Mouse (Mus musculus) limb, embryonic 11.5 days (tissue): ENCODE results near the gene Tmem33. TPM values are rescaled to one million over a fixed set of nuclear protein-coding genes. Genes with fewer than 3 reads are reported as not detected.

ENCODE experiments used
- ATAC-seq: fragments of 200-750 bp; cut with Nextera tagmentation; 2 replicates; pipeline ENCODE4 v1.8.0; 2017; ENCODE audit warnings: low read depth; ENCODE audit not compliant: insufficient number of reproducible peaks, low FRiP score, low TSS enrichment
- DNase-seq: peaks from one replicate; pipeline ENCODE4 v3.0.0-alpha.2; 2015; ENCODE audit warnings: low spot score
- H3K27ac ChIP-seq: fragments of 300-500 bp; sonication (generic); replicated peaks from 2 replicates; pipeline ENCODE4 v1.5.1; 2014; ENCODE audit warnings: low read depth, mild to moderate bottlenecking, low read length
- H3K27me3 ChIP-seq: fragments of 300-500 bp; sonication (generic); 2 replicates; pipeline ENCODE4 v1.6.1; 2014; ENCODE audit warnings: mild to moderate bottlenecking, low read length, mixed read lengths; ENCODE audit not compliant: control insufficient read depth, insufficient read depth
- H3K36me3 ChIP-seq: fragments of 300-500 bp; sonication (generic); 2 replicates; pipeline ENCODE4 v1.6.1; 2014; ENCODE audit warnings: mild to moderate bottlenecking, low read length, moderate library complexity, mixed read lengths; ENCODE audit not compliant: control insufficient read depth, insufficient read depth
- H3K4me1 ChIP-seq: fragments of 300-500 bp; sonication (generic); 2 replicates; pipeline ENCODE4 v1.6.1; 2014; ENCODE audit warnings: low read length, mixed read lengths; ENCODE audit not compliant: control insufficient read depth, insufficient read depth
- H3K4me2 ChIP-seq: fragments of 300-500 bp; sonication (generic); 2 replicates; pipeline ENCODE4 v1.6.1; 2014; ENCODE audit warnings: low read depth, mild to moderate bottlenecking, moderate library complexity; ENCODE audit not compliant: severe bottlenecking
- H3K4me3 ChIP-seq: fragments of 300-500 bp; sonication (generic); 2 replicates; pipeline ENCODE4 v1.5.1; 2014; ENCODE audit warnings: low read depth, low read length
- H3K9ac ChIP-seq: fragments of 300-500 bp; sonication (generic); 2 replicates; pipeline ENCODE4 v1.6.1; 2014; ENCODE audit warnings: mild to moderate bottlenecking, low read length
- H3K9me3 ChIP-seq: fragments of 300-500 bp; sonication (generic); 2 replicates; pipeline ENCODE4 v1.6.1; 2016; ENCODE audit warnings: low read length; ENCODE audit not compliant: control insufficient read depth
- WGBS: fragments of 180-500 bp; shearing (Covaris S2); extraction: QIAGEN DNeasy Blood & Tissue Kit; methylation state at CpG from one replicate; pipeline ENCODE4 v1.1.7; 2014; 5-methylcytosine and 5-hydroxymethylcytosine counted together
- polyA plus RNA-seq: library from polyadenylated mRNA; unstranded; fragments of >200 nt; fragmentation: Nextera tagmentation; extraction: Ambion mirVana; gene quantifications from 2 replicates; pipeline ENCODE4 v1.2.1, GENCODE M21; 2014

Gene Tmem33
- polyA plus RNA-seq, 1 experiment from 2014 or later: 90.2 TPM

DNA sequence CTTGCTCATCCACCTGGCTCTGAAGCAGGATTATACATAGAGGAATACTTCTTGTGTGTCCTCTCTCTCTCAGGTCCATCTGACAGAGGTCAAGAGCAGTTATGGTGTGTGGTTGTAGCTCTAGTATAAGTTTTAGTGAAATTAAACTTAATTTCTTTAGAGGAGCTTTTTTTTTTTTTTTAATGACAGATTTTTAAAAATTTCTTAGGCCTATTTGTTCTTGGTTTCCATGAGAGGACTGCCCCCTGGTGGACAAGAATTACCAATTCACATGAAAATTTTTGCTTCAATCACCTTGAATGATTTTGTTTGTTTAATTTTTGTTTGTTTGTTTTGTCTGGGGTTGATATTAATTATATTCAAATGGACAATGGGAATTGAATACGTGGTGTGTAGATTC lies 22.1 kb upstream of the Tmem33 start:
- Histone ChIP-seq H3K9ac (no peak overlapping the region), H3K36me3 (no peaks in the 10 kb centered on the region), H3K27ac (no peak overlapping the region), H3K27me3 (peaks cover 19% of the 10 kb centered on the region), H3K9me3 (no peaks in the 10 kb centered on the region), H3K4me3 (no peak overlapping the region), H3K4me1 (no peaks in the 10 kb centered on the region), H3K4me2 (no peak overlapping the region)
- DNase-seq (no peak), ATAC-seq (no peak)
- 4% methylated on average over 1 of the region's 1 CpGs for WGBS

DNA sequence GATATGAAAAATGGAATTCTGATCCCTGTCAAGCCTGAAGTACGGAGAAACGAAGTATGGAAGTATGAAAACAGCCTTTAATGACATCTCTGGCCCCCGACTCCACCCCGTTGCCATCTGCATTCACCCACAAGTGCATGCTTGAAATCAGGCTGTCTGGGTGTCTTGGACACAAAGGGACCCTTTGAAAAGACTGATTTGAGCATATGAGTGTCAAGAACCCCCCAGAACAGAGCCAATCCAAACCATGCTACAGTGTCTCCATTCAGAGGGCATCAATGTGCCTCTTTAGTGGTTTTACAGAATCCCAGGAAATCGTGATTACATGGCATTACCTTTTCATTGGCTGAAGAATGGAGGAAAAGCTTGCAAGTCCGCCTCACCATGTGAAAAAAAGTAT lies 18.7 kb upstream of the Tmem33 start:
- no peaks in the 10 kb centered on the region for H3K9me3 ChIP-seq
- no peak overlapping the region for H3K4me3 ChIP-seq
- H3K27ac ChIP-seq: no peak overlapping the region
- ATAC-seq (no peak), DNase-seq (no peak)
- no peaks in the 10 kb centered on the region for H3K4me1 ChIP-seq
- H3K27me3 ChIP-seq: no peaks in the 10 kb centered on the region
- H3K4me2 ChIP-seq: no peak overlapping the region
- no peak overlapping the region for H3K9ac ChIP-seq
- 82% methylated on average over 6 of the region's 6 CpGs for WGBS
- H3K36me3 ChIP-seq: no peaks in the 10 kb centered on the region

DNA sequence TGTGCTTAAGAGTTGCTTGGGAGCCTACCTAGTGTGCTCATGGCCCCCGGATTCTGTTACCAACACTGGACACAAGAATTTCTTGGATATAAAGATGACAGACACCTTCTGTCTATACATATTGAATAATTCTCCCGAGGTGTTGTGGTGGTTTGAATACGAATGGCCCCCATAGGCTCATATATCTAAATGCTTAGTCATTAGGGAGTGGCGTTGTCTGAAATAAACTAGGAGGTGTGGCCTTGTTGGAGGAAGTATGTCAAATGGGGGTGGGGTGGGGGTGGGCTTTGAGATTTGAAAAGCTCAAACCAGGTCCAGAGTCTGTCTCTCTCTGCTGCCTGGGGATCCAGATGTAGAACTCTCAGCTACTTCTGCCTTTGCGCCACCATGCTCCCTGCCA lies 17.1 kb upstream of the Tmem33 start:
- Histone ChIP-seq H3K36me3 (no peaks in the 10 kb centered on the region), H3K4me3 (no peak overlapping the region), H3K9me3 (no peaks in the 10 kb centered on the region), H3K9ac (no peak overlapping the region), H3K27ac (no peak overlapping the region), H3K27me3 (no peaks in the 10 kb centered on the region), H3K4me1 (no peaks in the 10 kb centered on the region), H3K4me2 (no peak overlapping the region)
- no peak for ATAC-seq
- no peak for DNase-seq
- WGBS: 90% methylated on average over 5 of the region's 5 CpGs

- Histone ChIP-seq H3K9ac (no peak overlapping the region), H3K27ac (no peak overlapping the region), H3K36me3 (no peaks in the 10 kb centered on the region), H3K9me3 (no peaks in the 10 kb centered on the region), H3K27me3 (no peaks in the 10 kb centered on the region), H3K4me2 (no peak overlapping the region), H3K4me3 (no peak overlapping the region), H3K4me1 (no peaks in the 10 kb centered on the region)
- DNase-seq (no peak), ATAC-seq (no peak)
- 78% methylated on average over 4 of the region's 4 CpGs for WGBS
Observed at GRCm38 (mm10) chr5:67252261-67252660, 8.1 kb upstream of the Tmem33 start.

DNA sequence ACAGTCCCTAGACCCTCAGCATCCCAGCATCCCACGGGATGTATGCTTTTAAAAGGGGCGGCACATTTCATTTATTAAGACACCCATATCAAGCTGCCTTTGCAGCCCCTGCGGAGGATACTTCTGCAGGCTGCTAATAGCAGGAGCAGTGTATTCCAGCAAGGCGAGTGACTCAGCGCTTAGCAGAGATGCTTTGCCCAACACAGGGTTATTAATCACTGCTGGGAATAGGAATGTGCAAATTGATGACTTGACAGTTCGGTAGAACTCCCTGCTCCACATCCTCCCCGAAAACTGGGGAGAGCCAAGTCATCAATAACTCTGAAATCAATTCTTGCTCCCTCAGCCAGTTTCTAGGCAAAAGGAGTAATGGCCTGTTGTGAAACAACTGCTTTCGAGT lies 4.7 kb upstream of the Tmem33 start:
- H3K36me3 ChIP-seq: no peaks in the 10 kb centered on the region
- no peaks in the 10 kb centered on the region for H3K4me1 ChIP-seq
- DNase-seq (no peak), ATAC-seq (no peak)
- no peak overlapping the region for H3K4me3 ChIP-seq
- WGBS: 49% methylated on average over 8 of the region's 8 CpGs
- no peaks in the 10 kb centered on the region for H3K9me3 ChIP-seq
- H3K9ac ChIP-seq: no peak overlapping the region
- no peak overlapping the region for H3K4me2 ChIP-seq
- H3K27ac ChIP-seq: no peak overlapping the region
- H3K27me3 ChIP-seq: no peaks in the 10 kb centered on the region

- H3K4me3 ChIP-seq: no peak overlapping the region
- DNase-seq: no peak
- H3K27ac ChIP-seq: no peak overlapping the region
- H3K4me2 ChIP-seq: no peak overlapping the region
- 66% methylated on average over 9 of the region's 9 CpGs for WGBS
- H3K27me3 ChIP-seq: no peaks in the 10 kb centered on the region
- H3K9ac ChIP-seq: no peak overlapping the region
- no peaks in the 10 kb centered on the region for H3K9me3 ChIP-seq
- peaks cover 2% of the 10 kb centered on the region; the same call in 1 of the 2 replicates for H3K36me3 ChIP-seq
- H3K4me1 ChIP-seq: 0 out of 2 replicates have a peak, but pooled peaks cover 4% of the 10 kb centered on the region
- no peak for ATAC-seq
Observed at GRCm38 (mm10) chr5:67258473-67258872, 1.9 kb upstream of the Tmem33 start.

DNA sequence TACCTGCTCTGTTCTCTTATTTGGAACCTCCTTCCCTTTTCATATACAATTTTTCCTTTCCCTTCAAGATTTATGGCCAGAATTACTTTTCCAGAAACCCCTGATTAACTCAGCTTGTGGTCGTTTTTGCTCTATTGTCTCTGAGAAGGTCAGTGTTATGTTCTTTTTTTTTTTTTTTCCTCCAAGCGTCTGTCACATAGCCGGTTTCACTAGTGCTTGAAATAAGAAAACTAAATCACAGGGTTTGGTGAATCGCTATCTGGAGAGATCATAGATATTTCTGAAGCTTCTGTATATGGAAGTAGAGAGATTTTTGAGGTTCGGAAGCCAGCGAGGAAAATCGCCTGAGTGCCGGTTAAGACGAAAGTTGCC lies 220 bp upstream of the Tmem33 start:
- Histone ChIP-seq H3K4me3 (peak overlapping the region; percentile 89), H3K27me3 (no peaks in the 10 kb centered on the region), H3K4me1 (0 out of 2 replicates have a peak, but pooled peaks cover 4% of the 10 kb centered on the region), H3K27ac (no peak overlapping the region; the same call in 1 of the 2 replicates), H3K9me3 (no peaks in the 10 kb centered on the region), H3K9ac (0 out of 2 replicates have a peak overlapping the region, but pooled peaks have one; percentile 0), H3K36me3 (peaks cover 10% of the 10 kb centered on the region; the same call in 1 of the 2 replicates), H3K4me2 (peak overlapping the region; percentile 47)
- 1% methylated on average over 9 of the region's 9 CpGs for whole genome bisulfite sequencing
- no peak for ATAC-seq
- DNase-seq: no peak

DNA sequence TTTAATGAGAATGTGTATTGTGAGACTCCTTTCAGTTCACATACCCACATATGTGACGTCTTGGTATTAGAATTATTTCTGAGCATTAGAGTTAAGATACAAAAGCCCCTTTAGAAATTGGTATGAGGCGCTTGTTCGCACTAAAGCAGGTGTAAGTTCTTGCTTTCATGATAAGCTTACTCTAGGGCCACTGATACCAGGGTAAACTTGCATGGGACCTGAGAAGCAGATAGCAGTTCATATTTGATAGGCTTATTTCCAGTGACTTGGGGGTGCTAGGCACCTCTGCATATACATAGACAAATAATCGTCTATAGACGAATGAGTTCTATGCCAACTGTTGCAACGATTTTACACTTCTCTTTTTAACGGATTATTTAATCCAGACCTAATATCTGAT lies 2.6 kb downstream of the Tmem33 start:
- no peak overlapping the region for H3K4me2 ChIP-seq
- no peak overlapping the region for H3K27ac ChIP-seq
- no peak overlapping the region for H3K4me3 ChIP-seq
- 0 out of 2 replicates have a peak, but pooled peaks cover 4% of the 10 kb centered on the region for H3K4me1 ChIP-seq
- peaks cover 25% of the 10 kb centered on the region; the same call in 1 of the 2 replicates for H3K36me3 ChIP-seq
- ATAC-seq (no peak), DNase-seq (no peak)
- no peaks in the 10 kb centered on the region for H3K27me3 ChIP-seq
- H3K9ac ChIP-seq: no peak overlapping the region
- no peaks in the 10 kb centered on the region for H3K9me3 ChIP-seq
- 95% methylated on average over 7 of the region's 7 CpGs for WGBS

DNA sequence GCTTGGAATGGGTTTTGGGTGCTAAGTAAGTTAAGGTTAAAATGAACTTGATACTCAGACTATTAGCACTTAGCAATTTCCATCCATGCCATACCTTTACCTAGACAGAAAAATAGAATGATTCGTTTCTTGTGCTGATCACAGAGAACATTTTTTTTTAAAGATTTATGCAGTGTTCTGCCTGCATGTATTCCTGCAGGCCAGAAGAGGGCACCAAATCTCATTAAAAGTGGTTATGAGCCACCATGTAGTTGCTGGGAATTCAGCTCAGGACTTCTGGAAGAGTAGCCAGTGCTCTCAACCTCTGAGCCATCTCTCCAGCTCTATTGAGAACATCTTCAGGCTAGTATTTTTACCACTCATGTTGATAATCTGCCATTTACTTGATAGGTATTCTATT lies 5.7 kb downstream of the Tmem33 start:
- Histone ChIP-seq H3K4me3 (no peak overlapping the region), H3K9ac (no peak overlapping the region), H3K9me3 (no peaks in the 10 kb centered on the region), H3K4me2 (no peak overlapping the region), H3K36me3 (peaks cover 31% of the 10 kb centered on the region; the same call in 1 of the 2 replicates), H3K4me1 (0 out of 2 replicates have a peak, but pooled peaks cover 4% of the 10 kb centered on the region), H3K27me3 (no peaks in the 10 kb centered on the region), H3K27ac (no peak overlapping the region)
- WGBS: 92% methylated on average over 1 of the region's 1 CpGs
- ATAC-seq: no peak
- DNase-seq: no peak
